Mouse (Mus musculus): Measurements from ENCODE around the gene 4930556J24Rik.

DNA sequence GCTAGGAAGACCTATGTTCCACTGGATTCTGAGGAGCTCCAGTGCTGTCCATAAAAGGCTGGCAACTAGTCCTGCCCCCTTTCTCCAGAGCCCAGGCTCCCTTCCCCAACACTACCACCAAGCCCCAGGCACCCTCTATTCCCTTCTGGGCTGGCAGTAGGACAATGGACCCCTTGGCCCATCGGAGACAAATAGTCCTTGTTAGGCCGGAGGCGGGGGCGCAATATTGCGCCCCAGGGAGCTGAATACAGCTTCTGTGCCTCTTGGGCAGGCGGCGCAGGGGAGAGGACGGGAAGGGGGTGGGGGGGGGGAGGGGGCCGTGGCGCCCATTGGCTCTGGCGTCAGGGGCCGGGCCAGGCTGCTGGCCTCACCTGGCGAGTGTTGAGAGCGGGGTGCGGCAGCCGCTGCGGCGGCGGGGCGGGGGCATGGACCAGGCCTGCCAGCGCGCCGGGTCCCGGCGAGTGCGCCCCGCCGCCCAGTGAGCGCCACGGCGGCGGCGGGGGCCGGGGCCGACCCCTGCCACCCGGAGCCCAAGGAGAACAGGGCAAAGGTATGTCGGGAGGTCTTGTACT is 6.8 kb upstream of the 4930556J24Rik start, which contains the start of gene Gal3st1:
- TF ChIP-seq GATA1 (IDR thresholded peaks at IDR 0.05; ENCODE audit: borderline replicate concordance, low read length) (no peak), FLI1 (IDR thresholded peaks at IDR 0.05; ENCODE audit: low read length) (no peak)
